Mouse (Mus musculus) large intestine, adult 2 months (tissue): ENCODE measurements around the gene Bmp5. TPM values are rescaled to one million over a fixed set of nuclear protein-coding genes. Genes with fewer than 3 reads are reported as not detected.
"Not testable (repeated sequence)": the region's sequence is repeated elsewhere in the genome, so short reads cannot be mapped to it uniquely, and the experiment has no call there.

Experiments used
- DNase-seq: peaks from one replicate; pipeline ENCODE4 v3.0.0-alpha.2; 2012; ENCODE audit warnings: low read depth, low spot score
- WGBS: fragments of 180-500 bp; shearing (Covaris S2); methylation state at CpG from one replicate; pipeline ENCODE4 v1.1.7; 2018; 5-methylcytosine and 5-hydroxymethylcytosine counted together
- polyA plus RNA-seq: library from polyadenylated mRNA; depleted of rRNA; stranded (reverse); fragments of >200 nt; gene quantifications from 2 replicates; pipeline ENCODE4 v1.2.3, GENCODE M21; 2012; rRNA removed

Gene Bmp5
- 2.9 and 4.2 TPM in 2 replicates for polyA plus RNA-seq

DNA sequence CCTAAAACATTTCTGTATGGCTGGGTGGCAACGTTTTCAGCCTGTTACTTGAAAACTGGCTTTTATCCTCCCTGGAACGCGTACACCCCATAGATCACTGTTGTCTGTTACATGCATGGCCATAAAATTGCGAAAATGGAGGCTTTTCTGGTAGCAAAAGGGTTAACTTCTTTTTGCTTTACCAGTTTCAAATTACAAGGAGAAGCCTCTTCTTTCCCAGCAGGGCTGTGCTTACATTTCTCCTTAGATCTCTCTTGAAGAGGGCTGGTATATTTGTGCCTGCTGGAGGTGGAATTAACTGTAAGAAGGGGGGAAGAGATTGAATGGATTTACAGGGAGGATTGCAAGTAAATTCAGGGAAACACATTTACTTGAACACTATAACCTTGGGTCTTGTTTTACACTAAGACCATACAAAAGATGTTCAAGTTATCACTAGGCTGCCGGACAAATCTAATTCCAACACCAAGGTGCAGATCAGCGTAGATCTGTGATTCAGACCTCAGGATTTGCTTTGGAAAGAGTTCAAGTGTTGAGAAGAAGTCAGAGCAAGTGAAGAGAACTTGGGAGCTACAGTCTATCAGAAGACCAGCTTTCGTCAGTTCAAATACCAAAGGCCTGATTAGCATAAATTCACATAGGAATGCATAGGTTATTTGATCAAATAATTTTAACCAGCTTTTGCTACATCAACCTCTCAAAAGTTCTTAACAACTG lies at the start of gene Bmp5:
Gene Bmp5, plus strand, starts transcription at position 236 of the 717 bp plus-strand sequence.
- 32% methylated on average over 7 of the region's 7 CpGs for WGBS

DNA sequence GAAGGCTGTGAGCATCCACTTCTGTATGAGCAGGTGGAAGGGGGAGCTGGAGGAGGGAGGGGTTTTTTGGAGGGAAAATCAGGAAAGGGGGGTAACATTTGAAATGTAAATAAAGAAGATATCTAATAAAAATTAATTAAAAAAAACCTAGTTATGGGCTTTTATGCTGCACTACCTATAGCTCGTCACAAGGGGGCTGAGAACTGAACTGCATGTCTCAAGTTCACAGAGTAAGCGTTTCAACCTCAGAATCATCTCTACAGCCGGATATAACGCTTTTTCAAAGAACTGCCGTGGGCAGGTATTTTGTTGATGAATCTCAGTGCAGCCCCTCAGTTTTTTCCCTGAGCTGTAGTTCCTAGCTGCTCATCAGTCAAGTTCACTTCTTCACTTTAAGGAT lies 15.1 kb upstream of the Bmp5 start:
- WGBS = 17% methylated on average over 5 of the region's 5 CpGs
- DNase-seq = no peak

More for the DNA sequence above, at the start of gene Bmp5:
- no peak for DNase-seq

DNA sequence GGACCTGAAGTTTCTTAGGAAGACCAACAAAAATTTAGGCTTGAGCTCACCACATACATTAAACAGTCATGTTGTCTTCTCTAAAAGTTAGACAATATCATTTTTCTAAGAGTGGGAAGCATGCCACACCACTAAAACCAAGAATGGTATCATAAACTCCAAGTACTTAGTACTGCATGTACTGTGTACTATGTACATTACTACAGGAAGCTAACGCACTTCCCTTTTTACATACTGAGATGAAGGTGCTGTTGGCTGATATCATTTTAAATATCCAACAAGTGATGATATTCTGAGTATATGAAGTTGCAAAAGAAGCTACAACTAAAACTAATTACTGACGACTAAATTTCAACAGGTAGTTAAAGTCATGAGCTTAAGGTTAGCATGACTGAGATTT lies 13.6 kb upstream of the Bmp5 start:
- WGBS = 76% methylated on average over 2 of the region's 2 CpGs
- no peak for DNase-seq

DNA sequence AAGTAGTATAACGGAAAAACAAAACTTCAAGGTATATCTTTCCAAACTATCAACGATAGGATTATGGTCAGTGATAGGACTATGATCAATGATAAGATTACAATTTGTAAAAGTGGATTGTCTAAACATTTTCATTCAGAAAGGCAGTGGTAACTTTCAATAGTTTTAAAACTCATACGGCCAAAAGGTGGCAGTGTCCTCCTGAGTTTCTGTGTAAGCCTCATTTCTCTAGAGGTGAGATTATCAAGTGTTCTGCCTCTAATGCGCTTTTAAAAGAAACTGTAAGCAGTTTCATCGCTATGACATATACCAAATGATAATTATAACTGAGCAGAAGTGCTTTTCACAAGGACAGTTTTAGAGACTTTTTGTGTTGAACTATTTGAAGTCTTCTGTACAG lies 12.7 kb upstream of the Bmp5 start:
- 25% methylated on average over 5 of the region's 5 CpGs for WGBS
- peak; percentile 14 for DNase-seq

- no peak for DNase-seq
- WGBS = 72% methylated on average over 7 of the region's 7 CpGs
These were observed 10.4 kb upstream of the Bmp5 start for GRCm38 (mm10) chr9:75764792-75765191.

DNA sequence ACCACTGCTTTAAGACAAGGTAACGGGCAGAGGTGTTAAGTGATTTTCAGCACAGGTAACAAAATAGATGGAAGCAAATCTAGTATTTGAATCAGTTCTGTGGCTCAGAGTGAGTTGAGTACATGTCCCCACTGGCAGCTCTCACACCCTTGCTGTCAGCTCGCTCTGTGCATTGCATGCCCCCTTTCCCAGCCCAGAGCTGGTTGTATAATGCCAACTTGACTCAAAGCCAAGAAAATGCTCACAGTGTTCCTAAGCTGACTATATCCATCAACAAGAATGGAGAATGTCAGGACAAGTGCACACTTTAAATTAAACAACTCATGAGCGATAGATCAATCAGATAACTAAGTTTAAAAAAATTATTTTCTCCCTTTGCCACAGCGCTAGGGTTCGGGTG lies 8.6 kb upstream of the Bmp5 start:
- WGBS = 81% methylated on average over 5 of the region's 5 CpGs
- DNase-seq = no peak

- 56% methylated on average over 3 of the region's 3 CpGs for WGBS
- no peak for DNase-seq
These were observed 6.1 kb upstream of the Bmp5 start for GRCm38 (mm10) chr9:75769042-75769441.

GRCm38 (mm10) chr9:75776153-75776552 lies 989 bp downstream of the Bmp5 start:
- DNase-seq = no peak

DNA sequence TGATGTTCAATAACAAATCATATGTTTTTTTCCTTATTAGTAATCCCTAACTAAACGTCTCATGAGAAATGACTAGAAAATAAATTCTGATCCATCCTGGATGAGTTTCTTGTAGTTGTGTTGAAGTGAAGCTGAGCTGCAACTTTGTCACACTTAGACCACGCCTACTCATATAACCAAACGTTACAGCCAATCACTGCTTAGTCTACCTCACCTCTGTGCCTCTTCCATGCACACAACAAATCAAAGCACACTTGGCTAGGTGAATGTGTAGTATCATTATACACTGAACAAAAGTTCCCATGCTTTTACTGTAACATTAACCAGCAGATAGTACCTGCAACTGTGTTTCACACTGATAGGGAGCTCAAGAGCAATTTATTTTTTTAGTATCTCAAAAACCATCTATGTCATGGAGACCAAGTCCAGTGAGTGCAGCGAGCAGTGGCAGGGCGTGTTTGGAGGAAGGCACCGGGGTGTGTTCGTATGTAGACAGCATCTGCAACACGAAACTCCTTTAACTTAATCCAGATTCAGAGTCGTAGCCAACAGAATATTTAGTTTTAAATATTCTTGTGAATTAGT lies 3.7 kb downstream of the Bmp5 start:
- DNase-seq = no peak
- WGBS = 56% methylated on average over 9 of the region's 9 CpGs

More at GRCm38 (mm10) chr9:75776153-75776552, 989 bp downstream of the Bmp5 start:
- 66% methylated on average over 7 of the region's 7 CpGs for WGBS

DNA sequence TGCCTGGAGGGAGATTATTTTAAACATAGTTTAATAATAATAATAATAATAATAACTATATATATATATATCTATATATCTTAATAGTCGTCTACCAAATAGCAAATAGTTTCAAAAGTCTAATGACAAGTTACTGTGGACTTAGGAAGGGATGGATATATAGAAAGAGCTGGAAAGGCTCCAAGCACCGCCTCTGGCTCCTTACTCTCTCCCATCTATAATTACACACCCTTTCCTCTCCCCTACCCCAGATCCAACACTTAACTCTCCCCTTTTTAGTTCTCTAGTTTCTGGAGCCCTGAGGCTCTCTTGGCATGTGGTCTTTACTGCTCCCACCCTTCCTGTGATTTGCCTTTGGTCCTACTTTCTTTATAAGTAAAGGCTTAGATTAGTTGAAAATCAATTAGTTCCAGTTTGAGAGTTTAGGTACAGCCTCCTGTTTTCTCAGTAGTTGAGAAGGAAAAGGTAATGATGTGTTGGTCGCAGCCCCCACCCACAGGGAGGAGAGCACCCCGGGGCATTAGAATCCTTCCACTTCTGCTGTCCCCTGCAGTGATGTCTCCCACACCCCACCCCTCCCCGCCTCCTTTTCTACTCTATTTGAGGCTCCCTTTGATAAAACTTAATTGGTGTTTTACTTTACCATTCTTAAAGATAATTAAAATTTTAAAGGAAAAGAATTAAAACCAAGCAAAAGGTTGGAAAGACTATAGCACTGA lies 5.6 kb downstream of the Bmp5 start:
- no peak for DNase-seq
- 25% methylated on average over 5 of the region's 5 CpGs for WGBS

DNA sequence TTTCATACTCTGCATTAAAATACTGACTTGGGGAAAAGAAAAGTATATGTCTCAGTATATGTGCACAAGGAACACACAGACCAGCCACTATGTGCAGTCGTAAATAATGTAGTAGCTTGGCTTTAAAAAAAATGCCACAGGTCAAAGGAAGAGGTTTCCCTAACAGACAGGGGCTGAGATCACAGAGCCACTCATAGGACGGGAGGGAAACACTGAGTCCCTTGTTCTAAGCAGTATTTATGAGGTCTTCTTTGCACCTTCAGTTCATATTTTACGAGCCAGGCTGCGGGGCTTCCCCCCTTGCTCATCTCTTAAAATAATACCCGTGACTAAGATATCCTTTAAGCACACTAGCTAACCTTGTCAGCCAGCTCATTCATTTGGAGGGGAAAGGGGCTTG lies 6.4 kb downstream of the Bmp5 start:
- DNase-seq = no peak
- 10% methylated on average over 5 of the region's 5 CpGs for WGBS

- no peak for DNase-seq
- 88% methylated on average over 2 of the region's 2 CpGs for WGBS
These were observed 8.4 kb downstream of the Bmp5 start for GRCm38 (mm10) chr9:75783573-75783972.

DNA sequence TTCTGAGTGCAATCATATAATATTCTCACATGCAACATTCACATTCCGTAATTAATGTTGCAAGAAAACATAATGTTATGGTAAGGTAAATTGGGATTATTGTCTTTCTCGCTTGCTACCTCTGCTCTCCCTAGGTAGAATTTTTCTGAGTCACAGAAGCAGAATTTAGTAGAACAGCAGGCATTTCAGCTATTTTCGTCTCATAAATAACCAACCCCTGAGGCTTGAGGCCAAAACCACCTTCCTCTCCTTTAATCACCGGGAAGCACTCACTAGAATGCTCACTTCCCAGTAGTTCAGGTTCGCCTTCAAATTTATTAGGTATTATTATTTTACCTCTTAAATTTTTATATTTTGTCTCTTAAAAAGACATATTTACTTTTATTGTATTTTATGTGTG lies 10.8 kb downstream of the Bmp5 start:
- DNase-seq = no peak
- WGBS = 80% methylated on average over 5 of the region's 5 CpGs

DNA sequence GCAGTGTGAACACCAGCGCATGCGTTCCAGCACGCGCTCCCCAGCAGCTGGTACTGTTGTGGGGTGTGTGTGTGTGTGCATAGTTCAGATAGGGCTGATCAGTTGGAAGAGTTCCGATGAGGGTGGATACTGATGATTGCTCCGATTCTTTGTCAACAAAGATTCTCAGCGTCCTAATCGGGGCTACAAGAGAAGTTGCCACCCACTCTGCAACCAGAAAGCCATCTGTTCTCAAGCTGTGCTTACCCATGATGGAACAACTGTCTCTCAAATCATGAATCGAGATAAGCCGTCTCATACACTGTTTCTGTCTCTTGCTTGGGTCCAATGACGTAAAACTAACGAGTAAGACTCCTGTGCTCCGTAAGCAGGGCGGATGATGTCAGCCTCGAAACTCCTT lies 12.0 kb downstream of the Bmp5 start:
- DNase-seq = no peak
- 73% methylated on average over 15 of the region's 15 CpGs for WGBS

DNA sequence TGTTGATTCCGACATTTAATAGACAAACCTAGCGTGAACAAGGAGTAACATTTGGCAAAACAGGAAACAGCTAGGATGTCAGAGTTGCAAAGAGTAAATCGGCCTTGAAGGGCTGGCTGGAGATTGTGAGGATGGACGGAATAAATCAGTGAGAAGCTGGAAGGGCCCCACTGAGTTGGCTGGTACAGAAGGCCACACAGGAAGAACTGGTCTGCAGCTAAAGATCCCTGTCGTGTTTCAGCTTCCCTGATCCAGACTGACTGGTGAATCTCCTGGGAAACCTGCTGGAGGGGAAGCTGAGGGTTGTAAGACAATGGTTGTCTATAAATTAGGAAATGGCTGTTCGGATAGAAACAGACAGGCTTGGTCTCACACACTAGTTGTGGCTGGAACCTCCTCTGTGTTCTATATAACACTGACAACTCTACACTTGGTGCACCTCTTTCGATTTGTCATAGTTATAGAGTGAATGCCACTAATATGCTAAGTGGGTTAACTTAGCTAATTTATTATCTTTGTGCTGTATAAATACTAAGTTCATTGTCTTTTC lies 14.8 kb downstream of the Bmp5 start:
- DNase-seq = no peak
- WGBS = 66% methylated on average over 7 of the region's 7 CpGs

DNA sequence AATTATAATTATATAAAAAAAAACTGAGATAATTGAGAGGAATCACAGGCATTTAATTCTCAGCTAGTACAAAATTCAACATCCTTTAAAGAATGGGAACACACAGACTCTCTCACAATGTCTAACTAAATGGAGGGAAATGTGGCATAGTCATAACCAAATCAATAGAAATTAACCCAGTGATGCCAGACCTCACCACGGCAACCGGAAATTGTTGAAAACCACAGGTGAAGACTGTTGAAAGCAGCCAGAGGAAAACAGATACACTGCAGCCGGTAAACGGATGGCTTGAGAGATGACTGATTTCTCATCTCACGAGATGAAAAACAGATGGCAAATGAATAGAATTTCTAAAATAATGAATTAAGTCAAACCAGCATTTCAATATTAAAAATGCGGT lies 29.8 kb downstream of the Bmp5 start:
- no peak for DNase-seq

DNA sequence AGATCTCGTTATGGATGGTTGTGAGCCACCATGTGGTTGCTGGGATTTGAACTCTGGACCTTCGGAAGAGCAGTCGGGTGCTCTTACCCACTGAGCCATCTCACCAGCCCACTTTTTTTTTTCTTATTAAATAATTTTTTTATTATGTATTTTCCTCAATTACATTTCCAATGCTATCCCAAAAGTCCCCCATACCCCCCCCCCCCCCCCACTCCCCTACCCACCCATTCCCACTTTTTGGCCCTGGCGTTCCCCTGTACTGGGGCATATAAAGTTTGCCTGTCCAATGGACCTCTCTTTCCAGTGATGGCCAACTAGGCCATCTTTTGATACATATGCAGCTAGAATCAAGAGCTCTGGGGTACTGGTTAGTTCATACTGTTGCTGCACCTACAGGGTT lies 33.0 kb downstream of the Bmp5 start:
- not testable (repeated sequence) for DNase-seq
- WGBS = 85% methylated on average over 4 of the region's 4 CpGs

More for the DNA sequence above, 29.8 kb downstream of the Bmp5 start:
- 82% methylated on average over 6 of the region's 6 CpGs for WGBS

GRCm38 (mm10) chr9:75808659-75809058 lies 33.5 kb downstream of the Bmp5 start:
- DNase-seq = no peak
- WGBS = 77% methylated on average over 7 of the region's 7 CpGs

DNA sequence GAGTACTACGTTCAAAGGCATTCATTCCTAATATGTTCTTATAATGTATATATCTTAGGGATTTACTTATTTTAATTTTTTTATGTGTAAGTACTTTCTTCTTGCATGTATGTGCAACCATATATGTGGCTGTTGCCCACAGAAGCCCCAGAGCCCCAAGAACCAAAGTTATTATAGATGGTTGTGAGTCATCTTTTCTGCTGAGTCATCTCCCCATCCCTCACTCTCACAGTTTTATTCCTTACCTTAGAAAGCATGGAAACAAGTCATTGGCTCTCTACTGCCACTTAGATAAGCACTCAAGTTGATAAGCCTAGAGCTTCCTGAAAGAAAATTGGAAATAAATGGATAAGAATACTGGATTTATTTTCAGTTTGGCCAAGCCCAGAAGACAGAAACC lies 40.0 kb downstream of the Bmp5 start:
- no peak for DNase-seq
- WGBS = 88% methylated on average over 1 of the region's 1 CpGs

DNA sequence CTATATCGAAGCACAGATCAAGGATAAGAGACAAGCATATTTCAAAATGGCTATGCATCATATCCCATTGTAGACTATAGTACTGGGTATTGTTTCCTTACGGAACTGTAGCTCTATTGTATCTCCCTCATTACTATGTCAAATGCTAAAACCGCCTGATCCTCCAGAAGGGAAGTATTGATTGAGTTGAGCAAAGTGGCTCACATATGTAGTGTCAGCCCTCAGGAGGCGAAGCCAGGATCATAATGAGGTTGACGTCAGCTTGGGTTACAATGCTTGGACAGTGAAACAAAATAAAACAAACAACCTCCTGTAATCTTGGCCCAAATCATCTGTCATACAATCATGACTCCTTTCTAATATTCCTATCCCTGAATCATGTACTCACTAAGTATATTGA lies 43.2 kb downstream of the Bmp5 start:
- DNase-seq = no peak
- WGBS = 89% methylated on average over 5 of the region's 5 CpGs

DNA sequence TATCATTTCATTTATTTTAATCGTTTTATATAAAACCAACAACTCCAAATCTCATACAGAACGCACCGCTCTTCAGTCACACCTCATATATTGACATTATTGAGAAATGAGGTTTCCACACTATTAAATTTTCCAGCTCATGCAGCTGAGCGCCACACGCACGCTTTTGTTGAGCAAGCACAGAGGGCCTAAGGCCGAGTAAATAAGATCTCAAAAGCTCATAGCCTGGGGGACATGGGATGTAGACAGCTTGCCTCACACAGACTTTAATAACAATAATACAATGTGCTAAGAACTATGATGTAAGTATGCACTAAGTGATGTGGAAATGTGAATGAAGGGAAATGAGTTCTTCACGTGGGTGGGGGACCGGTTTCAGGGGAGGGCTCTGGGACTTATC lies 57.3 kb downstream of the Bmp5 start:
- no peak for DNase-seq
- WGBS = 76% methylated on average over 9 of the region's 9 CpGs
